Mouse (Mus musculus) heart, embryonic 14.5 days (tissue): ENCODE measurements at regions not wholly inside any gene's neighbourhood (a gene's known extent, or its start where the extent isn't known, plus 50 kb on each side); places are given as distances from the start of the nearest gene placed in this dataset.

Experiments
- ATAC-seq: fragments of 200-750 bp; cut with Nextera tagmentation; 2 replicates; pipeline ENCODE4 v1.8.0; 2017; ENCODE audit warnings: low read depth, moderate TSS enrichment; ENCODE audit not compliant: insufficient number of reproducible peaks, insufficient read depth, low FRiP score
- H3K27ac ChIP-seq, 2 experiments: fragments of 200-500 bp in 1 of 2; fragments of 300-500 bp in 1 of 2; sonication (generic) in 1 of 2; replicated peaks in 1 of 2; 2 replicates each; pipeline ENCODE4 v1.5.1; 2012 to 2014; ENCODE audit warnings: low read depth in 2 of 2, low read length in 2 of 2, control low read depth in 1 of 2, mild to moderate bottlenecking in 1 of 2, mixed read lengths in 1 of 2; ENCODE audit not compliant: control insufficient read depth in 1 of 2, insufficient read depth in 1 of 2
- H3K27me3 ChIP-seq: fragments of 300-500 bp; sonication (generic); 2 replicates; pipeline ENCODE4 v1.6.1; 2014; ENCODE audit warnings: mild to moderate bottlenecking, low read length, control low read depth; ENCODE audit not compliant: control insufficient read depth, insufficient read depth
- H3K36me3 ChIP-seq: fragments of 300-500 bp; sonication (generic); 2 replicates; pipeline ENCODE4 v1.6.1; 2014; ENCODE audit warnings: mild to moderate bottlenecking, control low read depth, low read length, mixed read lengths; ENCODE audit not compliant: control insufficient read depth, insufficient read depth
- H3K4me1 ChIP-seq, 2 experiments: fragments of 200-500 bp in 1 of 2; fragments of 300-500 bp in 1 of 2; sonication (generic) in 1 of 2; 2 replicates each; pipeline ENCODE4 v1.6.1; 2012 to 2014; ENCODE audit warnings: low read length in 2 of 2, control low read depth in 1 of 2, mixed read lengths in 1 of 2; ENCODE audit not compliant: control insufficient read depth in 2 of 2, insufficient read depth in 2 of 2
- H3K4me2 ChIP-seq: fragments of 300-500 bp; sonication (generic); 2 replicates; pipeline ENCODE4 v1.6.1; 2014; ENCODE audit warnings: mild to moderate bottlenecking, low read length
- H3K4me3 ChIP-seq, 2 experiments: fragments of 200-500 bp in 1 of 2; fragments of 300-500 bp in 1 of 2; sonication (generic) in 1 of 2; 2 replicates each; pipeline ENCODE4 v1.5.1; 2012 to 2014; ENCODE audit warnings: low read length in 2 of 2, mild to moderate bottlenecking in 2 of 2, control low read depth in 1 of 2, low read depth in 1 of 2, moderate library complexity in 1 of 2; ENCODE audit not compliant: control insufficient read depth in 1 of 2, insufficient read depth in 1 of 2
- H3K9ac ChIP-seq: fragments of 300-500 bp; sonication (generic); 2 replicates; pipeline ENCODE4 v1.6.1; 2014; ENCODE audit warnings: mild to moderate bottlenecking, low read length
- H3K9me3 ChIP-seq: fragments of 300-500 bp; sonication (generic); 2 replicates; pipeline ENCODE4 v1.6.1; 2016; ENCODE audit warnings: low read length, control low read depth; ENCODE audit not compliant: control insufficient read depth
- WGBS: fragments of 180-500 bp; shearing (Covaris S2); extraction: QIAGEN DNeasy Blood & Tissue Kit; methylation state at CpG from one replicate; pipeline ENCODE4 v1.1.7; 2014; 5-methylcytosine and 5-hydroxymethylcytosine counted together

DNA sequence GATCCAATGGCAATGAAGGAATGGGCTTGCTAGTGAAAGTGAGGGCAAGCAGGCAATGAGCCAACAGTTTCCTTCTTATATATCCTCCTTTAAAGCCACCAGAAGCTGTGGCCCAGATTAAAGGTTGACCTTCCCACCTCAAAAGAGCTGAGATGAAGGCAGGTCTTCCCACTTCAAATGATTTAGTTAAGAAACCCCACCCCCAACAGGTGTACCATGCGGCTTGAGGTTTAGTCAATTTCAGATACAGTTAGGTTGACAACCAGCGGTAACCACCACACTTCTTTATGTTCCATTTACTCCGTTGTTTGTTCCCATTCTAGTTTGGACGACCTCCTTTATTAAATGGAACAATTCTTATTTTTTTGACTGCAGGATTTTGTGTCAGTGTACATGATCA is 317.8 kb upstream of the Ptger4 start:
- H3K4me3 ChIP-seq: no peak overlapping the region
- no peaks in the 10 kb centered on the region for H3K36me3 ChIP-seq
- H3K9ac ChIP-seq: no peak overlapping the region
- no peak overlapping the region for H3K27ac ChIP-seq
- H3K27me3 ChIP-seq: no peaks in the 10 kb centered on the region
- 0 out of 4 replicates have a peak, but pooled peaks cover 0 to under 1% of the 10 kb centered on the region in 2 experiments for H3K4me1 ChIP-seq
- H3K4me2 ChIP-seq: no peak overlapping the region
- ATAC-seq: no peak
- no peaks in the 10 kb centered on the region for H3K9me3 ChIP-seq
- 87% methylated on average over 4 of the region's 4 CpGs for WGBS

DNA sequence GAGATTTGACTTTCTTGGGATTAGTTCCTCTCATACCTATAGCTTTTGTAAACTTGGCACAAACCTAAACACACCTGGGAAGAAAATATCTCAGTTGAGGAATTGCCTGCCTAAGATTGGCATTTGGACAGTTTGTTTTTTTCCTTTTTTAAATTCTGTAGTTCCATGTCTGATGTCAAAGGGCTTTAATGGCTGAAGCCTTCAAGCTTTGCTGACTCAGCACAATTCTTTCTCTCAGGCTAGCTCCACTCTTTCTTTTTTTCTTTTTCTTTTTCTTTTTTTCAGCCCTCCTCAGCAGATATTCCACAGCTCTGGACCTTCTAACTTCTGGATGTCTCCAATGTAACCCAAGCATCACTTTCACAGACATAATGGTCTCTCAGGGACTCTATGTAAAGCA is 330.4 kb upstream of the Ptger4 start:
- no peak overlapping the region for H3K9ac ChIP-seq

DNA sequence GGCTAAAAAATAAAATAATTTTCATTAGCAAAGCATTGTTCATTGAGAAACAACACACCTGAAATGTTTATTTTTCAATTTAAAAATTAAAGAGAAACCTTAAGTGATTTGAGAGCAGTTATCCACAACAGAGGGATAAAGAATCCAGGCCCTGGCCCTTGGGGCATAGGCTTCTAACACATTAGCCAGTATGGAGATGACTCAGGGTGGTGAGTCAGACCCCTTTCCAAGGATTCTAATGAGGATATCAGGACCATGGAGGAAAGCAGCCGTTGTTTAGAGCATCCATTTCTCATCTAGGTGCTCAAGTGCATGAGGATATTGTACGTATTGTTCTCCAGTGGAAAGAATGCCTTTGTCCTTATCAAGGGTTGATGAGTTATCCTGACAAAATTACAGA is 335.6 kb upstream of the Ptger4 start:
- H3K36me3 ChIP-seq: no peaks in the 10 kb centered on the region
- H3K4me1 ChIP-seq: no peaks in the 10 kb centered on the region
- H3K27me3 ChIP-seq: no peaks in the 10 kb centered on the region
- no peak overlapping the region for H3K4me2 ChIP-seq
- no peak overlapping the region for H3K9ac ChIP-seq
- no peaks in the 10 kb centered on the region for H3K9me3 ChIP-seq
- no peak overlapping the region for H3K4me3 ChIP-seq
- WGBS: 77% methylated on average over 2 of the region's 2 CpGs
- ATAC-seq: no peak
- no peak overlapping the region for H3K27ac ChIP-seq

More for the DNA sequence above, 330.4 kb upstream of the Ptger4 start:
- H3K9me3 ChIP-seq: no peaks in the 10 kb centered on the region
- H3K36me3 ChIP-seq: no peaks in the 10 kb centered on the region
- no peak overlapping the region for H3K4me2 ChIP-seq
- no peaks in the 10 kb centered on the region for H3K4me1 ChIP-seq
- H3K27ac ChIP-seq: no peak overlapping the region
- ATAC-seq: no peak
- H3K4me3 ChIP-seq: no peak overlapping the region
- H3K27me3 ChIP-seq: no peaks in the 10 kb centered on the region

DNA sequence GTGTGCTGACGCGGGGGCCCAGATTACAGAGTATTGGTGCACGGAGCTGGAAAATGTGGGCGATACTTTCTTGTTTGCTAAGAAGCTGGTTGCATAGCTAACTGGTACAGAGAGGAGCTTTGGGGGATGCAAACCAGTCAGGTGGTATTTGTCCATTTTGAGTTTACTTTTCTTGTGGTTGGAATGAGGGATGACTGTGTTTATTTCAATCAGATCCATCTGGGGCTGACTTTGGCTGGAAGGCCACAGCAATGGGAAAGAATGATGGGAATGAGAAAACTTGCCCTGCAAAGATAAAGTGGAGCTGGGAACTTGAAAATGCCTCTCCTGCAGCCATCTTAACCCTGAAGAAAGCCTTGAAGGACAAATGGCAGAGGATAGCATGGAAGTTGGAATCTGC is 336.4 kb upstream of the Ptger4 start:
- Histone ChIP-seq H3K36me3 (no peaks in the 10 kb centered on the region), H3K4me2 (no peak overlapping the region), H3K4me1 (no peaks in the 10 kb centered on the region), H3K9me3 (no peaks in the 10 kb centered on the region), H3K4me3 (no peak overlapping the region), H3K27me3 (no peaks in the 10 kb centered on the region), H3K27ac (no peak overlapping the region), H3K9ac (no peak overlapping the region)
- 92% methylated on average over 4 of the region's 4 CpGs for WGBS
- ATAC-seq: no peak

DNA sequence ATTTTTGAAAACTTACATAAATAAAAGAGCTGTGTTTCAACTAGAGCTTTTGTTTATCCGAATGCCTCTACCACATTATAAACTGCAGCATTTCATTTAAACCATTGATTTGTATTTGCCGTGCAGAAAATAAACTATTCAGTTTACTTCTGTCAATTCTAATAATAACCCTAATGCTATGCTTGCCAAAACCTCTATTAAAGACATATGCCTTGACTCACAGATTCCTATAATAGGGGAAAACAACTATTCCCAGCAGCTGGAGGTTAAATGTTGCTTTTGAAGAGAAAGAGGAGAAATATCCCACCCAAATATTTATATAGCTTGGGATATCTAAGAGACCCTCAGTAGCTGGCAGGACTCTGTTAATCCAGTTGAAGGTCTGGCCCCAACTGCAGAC is 340.4 kb upstream of the Ptger4 start:
- Histone ChIP-seq H3K4me3 (no peak overlapping the region), H3K4me1 (no peaks in the 10 kb centered on the region), H3K4me2 (no peak overlapping the region), H3K9me3 (no peaks in the 10 kb centered on the region), H3K27ac (no peak overlapping the region), H3K36me3 (no peaks in the 10 kb centered on the region), H3K27me3 (no peaks in the 10 kb centered on the region), H3K9ac (no peak overlapping the region)
- no peak for ATAC-seq
- 76% methylated on average over 2 of the region's 2 CpGs for WGBS

DNA sequence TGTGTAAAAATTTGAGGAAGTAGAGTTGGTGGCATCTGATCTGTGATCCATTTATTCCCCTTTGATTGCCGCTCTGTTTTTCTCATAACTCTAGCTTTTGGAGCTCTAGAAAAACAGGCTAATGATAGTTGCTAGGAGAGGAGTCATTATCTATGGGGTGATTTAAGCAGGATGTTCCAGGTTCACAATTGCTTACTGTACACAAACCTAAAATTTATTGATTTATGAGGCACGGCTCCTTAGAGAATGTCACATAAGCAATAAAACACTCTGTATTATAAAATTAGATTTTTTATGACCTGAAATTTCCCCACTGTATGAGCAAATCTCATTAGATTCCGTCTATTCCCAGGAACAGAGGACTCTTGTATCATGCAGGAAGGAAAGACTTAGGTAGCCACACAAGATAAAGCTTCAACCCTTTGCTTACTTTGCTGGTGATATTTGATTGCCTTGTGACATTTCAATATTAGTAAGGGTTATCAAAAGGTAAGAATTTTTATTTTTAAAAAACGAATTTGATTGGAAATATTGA is 360.8 kb upstream of the Ptger4 start:
- H3K4me2 ChIP-seq: no peak overlapping the region
- H3K4me3 ChIP-seq: no peak overlapping the region
- WGBS: 61% methylated on average over 4 of the region's 4 CpGs
- no peak overlapping the region for H3K9ac ChIP-seq
- H3K27me3 ChIP-seq: no peaks in the 10 kb centered on the region
- no peak overlapping the region for H3K27ac ChIP-seq
- H3K9me3 ChIP-seq: no peaks in the 10 kb centered on the region
- ATAC-seq: no peak
- no peaks in the 10 kb centered on the region for H3K4me1 ChIP-seq
- no peaks in the 10 kb centered on the region for H3K36me3 ChIP-seq

DNA sequence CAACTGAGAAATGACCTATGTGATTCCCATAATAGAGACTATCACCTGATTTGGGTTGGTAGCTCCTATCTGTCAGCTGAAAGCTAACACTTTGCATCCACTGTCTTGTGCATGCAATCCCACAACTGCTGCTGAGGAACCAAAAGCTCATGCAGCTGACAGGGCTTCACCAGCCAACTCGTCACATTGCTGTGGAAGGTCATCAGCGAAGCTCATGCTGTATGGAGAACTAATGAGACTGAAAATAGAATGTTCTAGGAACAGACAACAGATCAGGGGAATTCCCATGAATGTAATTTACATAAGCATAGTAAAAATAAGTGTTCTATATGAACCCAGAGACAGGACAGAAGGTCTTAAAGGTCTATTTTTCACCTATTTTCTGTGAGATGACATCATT is 363.5 kb upstream of the Ptger4 start:
- 46% methylated on average over 2 of the region's 2 CpGs for WGBS
- Histone ChIP-seq H3K9ac (no peak overlapping the region), H3K36me3 (no peaks in the 10 kb centered on the region), H3K27me3 (no peaks in the 10 kb centered on the region), H3K27ac (no peak overlapping the region), H3K4me2 (no peak overlapping the region), H3K4me3 (no peak overlapping the region), H3K4me1 (no peaks in the 10 kb centered on the region), H3K9me3 (no peaks in the 10 kb centered on the region)
- no peak for ATAC-seq

DNA sequence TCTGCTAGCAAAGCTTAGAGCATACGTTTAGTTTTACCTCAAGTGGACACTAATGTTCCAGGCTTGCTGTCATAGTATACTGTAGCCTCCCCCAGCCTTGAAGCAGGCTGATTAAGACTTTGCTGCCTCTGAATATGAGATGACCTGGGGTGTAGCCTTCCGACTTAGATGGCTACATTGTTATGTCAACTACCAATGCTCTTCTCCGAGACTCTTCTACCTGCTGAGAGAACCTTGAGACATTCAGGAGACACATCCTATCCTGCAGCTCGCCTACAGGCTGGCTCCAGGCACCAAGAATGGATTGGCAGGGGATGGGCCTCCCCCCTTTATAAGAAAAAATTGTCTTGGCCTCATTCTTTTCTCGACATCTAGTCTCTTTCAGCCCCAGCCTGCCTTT is 379.0 kb upstream of the Ptger4 start:
- H3K27ac ChIP-seq: no peak overlapping the region
- no peak for ATAC-seq
- no peak overlapping the region for H3K4me2 ChIP-seq
- H3K36me3 ChIP-seq: no peaks in the 10 kb centered on the region
- H3K9ac ChIP-seq: no peak overlapping the region
- WGBS: 74% methylated on average over 5 of the region's 5 CpGs
- H3K4me1 ChIP-seq: no peaks in the 10 kb centered on the region
- no peaks in the 10 kb centered on the region for H3K9me3 ChIP-seq
- no peak overlapping the region for H3K4me3 ChIP-seq
- no peaks in the 10 kb centered on the region for H3K27me3 ChIP-seq
